Mouse (Mus musculus) hindbrain, embryonic 12.5 days (tissue): Measurements from ENCODE around the gene Arfip1. TPM values are rescaled to one million over a fixed set of nuclear protein-coding genes. Genes with fewer than 3 reads are reported as not detected.

Experiments used
- ATAC-seq: fragments of 200-750 bp; cut with Nextera tagmentation; 2 replicates; pipeline ENCODE4 v1.8.0; 2017; ENCODE audit warnings: moderate TSS enrichment; ENCODE audit not compliant: low FRiP score
- H3K27ac ChIP-seq: fragments of 300-500 bp; sonication (generic); 2 replicates; pipeline ENCODE4 v1.5.1; 2016; ENCODE audit warnings: mild to moderate bottlenecking
- H3K27me3 ChIP-seq: fragments of 300-500 bp; sonication (generic); 2 replicates; pipeline ENCODE4 v1.6.1; 2016; ENCODE audit warnings: mild to moderate bottlenecking
- H3K36me3 ChIP-seq: fragments of 300-500 bp; sonication (generic); 2 replicates; pipeline ENCODE4 v1.6.1; 2016; ENCODE audit warnings: mild to moderate bottlenecking
- H3K4me1 ChIP-seq: fragments of 300-500 bp; sonication (generic); 2 replicates; pipeline ENCODE4 v1.6.1; 2016
- H3K4me2 ChIP-seq: fragments of 300-500 bp; sonication (generic); replicated peaks from 2 replicates; pipeline ENCODE4 v1.6.1; 2016; ENCODE audit warnings: mild to moderate bottlenecking
- H3K4me3 ChIP-seq: fragments of 300-500 bp; sonication (generic); 2 replicates; pipeline ENCODE4 v1.5.1; 2016; ENCODE audit warnings: mild to moderate bottlenecking
- H3K9ac ChIP-seq: fragments of 300-500 bp; sonication (generic); 2 replicates; pipeline ENCODE4 v1.6.1; 2016; ENCODE audit warnings: mild to moderate bottlenecking, moderate library complexity
- H3K9me3 ChIP-seq: fragments of 300-500 bp; sonication (generic); replicated peaks from 2 replicates; pipeline ENCODE4 v1.6.1; 2016; ENCODE audit warnings: mild to moderate bottlenecking
- WGBS: fragments of 180-500 bp; shearing (Covaris S2); methylation state at CpG from one replicate; pipeline ENCODE4 v1.1.7; 2016; 5-methylcytosine and 5-hydroxymethylcytosine counted together
- polyA plus RNA-seq: library from polyadenylated mRNA; unstranded; fragments of >200 nt; fragmentation: Nextera tagmentation; extraction: Ambion mirVana; gene quantifications from 2 replicates; pipeline ENCODE4 v1.2.1, GENCODE M21; 2016

Arfip1 gene
- polyA plus RNA-seq: 33.1 and 39.9 TPM in 2 replicates

GRCm38 (mm10) chr3:84582023-84582912, at the start of gene Arfip1:
TSS of gene Arfip1 (minus strand) at chr3:84582625.
- no peaks in the 10 kb centered on the region for H3K9me3 ChIP-seq
- ATAC-seq: peak; percentile 99
- no peaks in the 10 kb centered on the region for H3K36me3 ChIP-seq
- H3K9ac ChIP-seq: peak within 1 kb of the TSS; percentile 84
- WGBS: under 1% methylated on average over 66 of the region's 70 CpGs
- H3K4me1 ChIP-seq: peaks cover 23% of the 10 kb centered on the region
- H3K27ac ChIP-seq: peak within 1 kb of the TSS; percentile 90
- no peaks in the 10 kb centered on the region for H3K27me3 ChIP-seq
- H3K4me2 ChIP-seq: peak within 1 kb of the TSS; percentile 87
- H3K4me3 ChIP-seq: peak within 1 kb of the TSS; percentile 78

DNA sequence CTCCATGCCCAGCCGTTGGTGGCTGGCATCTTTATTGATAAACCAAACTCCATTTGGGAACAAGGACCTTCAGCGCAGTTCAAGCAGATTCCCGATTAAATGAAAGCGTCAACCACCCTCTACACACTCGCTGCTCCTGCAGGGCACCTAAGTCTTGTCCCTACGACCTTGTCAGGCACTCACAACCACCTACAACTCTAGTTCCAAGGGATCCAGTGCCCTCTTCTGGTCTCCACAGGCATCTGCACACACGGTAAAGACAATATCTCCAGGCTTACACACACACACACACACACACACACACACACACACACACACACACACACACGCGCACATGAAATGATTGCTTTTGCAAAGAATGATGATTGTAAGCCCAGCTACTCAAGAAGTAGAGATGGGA, 49.2 kb upstream of the Arfip1 start:
- no peaks in the 10 kb centered on the region for H3K4me1 ChIP-seq
- no peaks in the 10 kb centered on the region for H3K9me3 ChIP-seq
- no peak overlapping the region for H3K4me2 ChIP-seq
- H3K4me3 ChIP-seq: no peak overlapping the region
- no peak overlapping the region for H3K27ac ChIP-seq
- 95% methylated on average over 9 of the region's 9 CpGs for WGBS
- no peaks in the 10 kb centered on the region for H3K36me3 ChIP-seq
- H3K9ac ChIP-seq: no peak overlapping the region
- no peaks in the 10 kb centered on the region for H3K27me3 ChIP-seq
- ATAC-seq: no peak

DNA sequence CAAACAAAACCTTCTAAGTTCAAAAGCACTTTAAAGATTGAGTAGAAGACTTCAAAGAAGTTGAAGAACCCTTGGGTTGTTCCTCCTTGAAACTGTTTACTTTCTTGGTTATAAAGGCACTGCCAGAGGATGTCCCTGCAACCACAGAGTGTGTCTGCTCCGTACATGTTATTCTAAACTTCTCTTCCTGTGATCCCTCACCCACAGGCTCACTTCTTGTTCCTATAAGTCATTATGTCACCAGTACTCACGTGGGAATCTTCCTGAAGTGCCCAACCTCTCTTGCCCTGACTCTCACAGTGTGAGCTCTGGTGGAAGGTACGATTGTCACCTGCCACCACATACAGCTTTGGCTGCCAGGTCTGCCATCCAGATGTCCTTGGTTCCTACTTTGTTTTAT, 39.6 kb upstream of the Arfip1 start:
- no peaks in the 10 kb centered on the region for H3K27me3 ChIP-seq
- H3K27ac ChIP-seq: no peak overlapping the region
- H3K4me1 ChIP-seq: no peaks in the 10 kb centered on the region
- H3K4me3 ChIP-seq: no peak overlapping the region
- H3K4me2 ChIP-seq: no peak overlapping the region
- no peak for ATAC-seq
- H3K9me3 ChIP-seq: no peaks in the 10 kb centered on the region
- no peaks in the 10 kb centered on the region for H3K36me3 ChIP-seq
- WGBS: 67% methylated on average over 3 of the region's 3 CpGs
- H3K9ac ChIP-seq: no peak overlapping the region

DNA sequence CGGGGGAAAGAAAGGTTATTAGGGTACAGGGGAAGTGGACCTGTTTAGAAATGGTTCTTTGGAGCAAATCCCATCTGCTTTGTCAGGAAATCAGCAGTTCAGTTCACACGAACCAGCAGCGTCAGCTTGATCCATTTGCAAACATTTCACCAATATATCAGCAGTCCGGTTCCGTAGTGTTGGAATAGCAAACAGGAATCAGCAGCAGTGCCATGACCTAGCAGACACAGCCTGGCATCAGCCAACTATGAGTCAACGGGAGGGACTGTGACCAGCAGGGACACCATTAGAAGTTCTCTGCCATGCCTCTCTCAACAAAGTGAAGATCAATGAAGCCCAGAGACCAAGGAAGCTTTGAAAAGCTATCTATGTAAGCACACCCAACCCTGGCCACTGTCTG, 37.3 kb upstream of the Arfip1 start:
- Histone ChIP-seq H3K9me3 (no peaks in the 10 kb centered on the region), H3K36me3 (no peaks in the 10 kb centered on the region), H3K4me2 (no peak overlapping the region), H3K4me3 (no peak overlapping the region), H3K27ac (no peak overlapping the region), H3K27me3 (no peaks in the 10 kb centered on the region), H3K9ac (no peak overlapping the region), H3K4me1 (no peaks in the 10 kb centered on the region)
- 89% methylated on average over 6 of the region's 6 CpGs for WGBS
- no peak for ATAC-seq

- Histone ChIP-seq H3K9me3 (no peaks in the 10 kb centered on the region), H3K36me3 (no peaks in the 10 kb centered on the region), H3K4me2 (no peak overlapping the region), H3K27me3 (no peaks in the 10 kb centered on the region), H3K27ac (no peak overlapping the region), H3K4me1 (no peaks in the 10 kb centered on the region), H3K4me3 (no peak overlapping the region), H3K9ac (no peak overlapping the region)
- 97% methylated on average over 7 of the region's 7 CpGs for WGBS
- ATAC-seq: no peak
These were observed 36.6 kb upstream of the Arfip1 start for GRCm38 (mm10) chr3:84619056-84619455.

DNA sequence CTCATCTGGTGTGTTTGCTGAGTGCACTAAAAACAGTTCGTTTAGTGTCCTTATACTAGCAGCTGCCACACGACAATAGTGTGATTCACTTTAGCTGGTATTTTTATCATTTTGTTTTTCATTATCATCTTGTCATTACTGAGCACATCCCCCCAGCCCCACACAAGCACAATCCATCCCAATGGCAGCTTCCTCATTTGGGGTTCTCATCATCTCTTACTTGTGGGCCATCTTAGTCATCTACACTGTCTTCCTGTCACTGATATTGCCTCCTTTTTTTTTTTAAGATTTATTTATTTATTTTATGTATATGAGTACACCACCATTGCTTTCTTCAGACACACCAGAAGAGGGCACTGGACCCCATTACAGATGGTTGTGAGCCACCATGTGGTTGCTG, 36.2 kb upstream of the Arfip1 start:
- H3K4me1 ChIP-seq: no peaks in the 10 kb centered on the region
- no peak for ATAC-seq
- H3K9me3 ChIP-seq: no peaks in the 10 kb centered on the region
- no peaks in the 10 kb centered on the region for H3K36me3 ChIP-seq
- no peak overlapping the region for H3K4me2 ChIP-seq
- no peak overlapping the region for H3K4me3 ChIP-seq
- H3K27ac ChIP-seq: no peak overlapping the region
- WGBS: 96% methylated on average over 2 of the region's 2 CpGs
- no peak overlapping the region for H3K9ac ChIP-seq
- no peaks in the 10 kb centered on the region for H3K27me3 ChIP-seq

DNA sequence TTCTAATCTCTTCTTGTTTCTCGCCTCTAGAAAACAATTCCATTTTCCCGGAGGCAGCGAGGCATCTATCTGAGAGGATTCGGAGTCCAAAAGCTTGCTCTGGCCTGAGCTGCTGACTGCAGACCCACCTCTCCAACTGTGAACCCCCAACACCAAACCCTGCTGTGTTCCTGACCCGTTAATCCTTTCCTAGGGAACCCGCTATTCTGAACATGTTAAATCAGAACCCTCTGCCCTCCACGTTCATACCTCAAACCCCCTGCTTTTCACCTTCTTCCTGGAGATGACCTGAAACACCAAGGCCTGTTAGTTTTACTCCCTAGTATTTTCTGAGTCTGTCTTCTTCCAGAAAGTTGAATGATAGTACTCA, 33.4 kb upstream of the Arfip1 start:
- 40% methylated on average over 7 of the region's 7 CpGs for WGBS

DNA sequence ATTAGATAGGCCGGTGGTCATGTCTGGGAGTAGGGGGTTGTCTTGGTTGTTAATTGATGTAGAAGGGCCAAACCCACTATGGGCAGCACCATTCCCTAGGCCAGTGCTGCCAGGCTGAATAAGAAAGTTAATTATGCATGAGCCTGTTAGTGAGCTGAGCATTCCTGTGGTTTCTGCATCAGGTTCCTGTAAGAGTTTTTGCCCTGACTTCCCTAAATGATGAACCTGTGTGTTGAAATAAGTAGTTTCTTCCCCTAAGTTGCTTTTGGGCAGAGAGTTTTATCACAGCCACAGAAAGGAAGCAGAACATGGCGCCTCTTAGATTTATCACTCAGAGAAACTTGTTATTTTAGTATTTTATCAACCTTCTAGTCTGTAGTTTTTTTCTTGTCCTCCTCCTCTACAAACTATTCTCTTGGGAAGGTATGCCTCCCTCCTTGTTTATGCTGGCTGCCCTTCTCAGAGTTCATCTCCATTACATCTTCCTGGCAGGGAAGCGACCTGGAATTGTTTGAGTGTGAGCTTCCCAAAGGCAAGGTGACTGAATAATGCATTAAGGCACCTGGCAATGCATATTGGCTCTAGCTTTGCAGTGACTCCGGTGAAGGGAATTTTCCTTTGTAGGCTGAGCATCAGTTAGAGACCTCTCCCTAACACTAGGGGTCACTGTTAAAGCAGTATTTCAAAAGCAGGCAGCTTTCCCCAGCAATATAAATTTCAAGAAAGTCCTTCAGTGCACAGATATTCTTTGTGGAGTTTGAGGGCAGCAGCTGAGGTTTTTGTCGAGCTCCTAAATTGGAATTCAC, 32.8 kb upstream of the Arfip1 start:
- Histone ChIP-seq H3K4me2 (no peak overlapping the region), H3K4me1 (no peaks in the 10 kb centered on the region), H3K36me3 (no peaks in the 10 kb centered on the region), H3K27me3 (no peaks in the 10 kb centered on the region), H3K9me3 (no peaks in the 10 kb centered on the region), H3K27ac (no peak overlapping the region), H3K4me3 (no peak overlapping the region), H3K9ac (no peak overlapping the region)
- no peak for ATAC-seq
- WGBS: 32% methylated on average over 5 of the region's 5 CpGs

More for the DNA sequence above, 33.4 kb upstream of the Arfip1 start:
- H3K9me3 ChIP-seq: no peaks in the 10 kb centered on the region
- H3K27ac ChIP-seq: no peak overlapping the region
- no peak overlapping the region for H3K4me2 ChIP-seq
- no peaks in the 10 kb centered on the region for H3K27me3 ChIP-seq
- H3K36me3 ChIP-seq: no peaks in the 10 kb centered on the region
- ATAC-seq: no peak
- H3K9ac ChIP-seq: no peak overlapping the region
- no peaks in the 10 kb centered on the region for H3K4me1 ChIP-seq
- H3K4me3 ChIP-seq: no peak overlapping the region

- Histone ChIP-seq H3K27ac (no peak overlapping the region), H3K9me3 (no peaks in the 10 kb centered on the region), H3K4me2 (no peak overlapping the region), H3K9ac (no peak overlapping the region), H3K27me3 (no peaks in the 10 kb centered on the region), H3K4me1 (no peaks in the 10 kb centered on the region), H3K36me3 (no peaks in the 10 kb centered on the region), H3K4me3 (no peak overlapping the region)
- ATAC-seq: no peak
- 75% methylated on average over 9 of the region's 9 CpGs for WGBS
These were observed 27.8 kb upstream of the Arfip1 start for GRCm38 (mm10) chr3:84610183-84610710.

- Histone ChIP-seq H3K4me1 (no peaks in the 10 kb centered on the region), H3K36me3 (no peaks in the 10 kb centered on the region), H3K27ac (no peak overlapping the region), H3K9me3 (no peaks in the 10 kb centered on the region), H3K9ac (no peak overlapping the region), H3K4me2 (no peak overlapping the region), H3K27me3 (no peaks in the 10 kb centered on the region), H3K4me3 (no peak overlapping the region)
- no peak for ATAC-seq
- WGBS: 73% methylated on average over 9 of the region's 9 CpGs
These were observed 20.8 kb upstream of the Arfip1 start for GRCm38 (mm10) chr3:84603212-84603611.

GRCm38 (mm10) chr3:84602759-84603158, 20.3 kb upstream of the Arfip1 start:
- ATAC-seq: no peak
- Histone ChIP-seq H3K4me2 (no peak overlapping the region), H3K4me1 (no peaks in the 10 kb centered on the region), H3K9ac (no peak overlapping the region), H3K9me3 (no peaks in the 10 kb centered on the region), H3K4me3 (no peak overlapping the region), H3K27me3 (no peaks in the 10 kb centered on the region), H3K27ac (no peak overlapping the region), H3K36me3 (no peaks in the 10 kb centered on the region)
- 95% methylated on average over 2 of the region's 2 CpGs for WGBS

GRCm38 (mm10) chr3:84601870-84602495, 19.6 kb upstream of the Arfip1 start:
- no peaks in the 10 kb centered on the region for H3K27me3 ChIP-seq
- H3K4me2 ChIP-seq: no peak overlapping the region
- no peaks in the 10 kb centered on the region for H3K4me1 ChIP-seq
- H3K36me3 ChIP-seq: no peaks in the 10 kb centered on the region
- no peak overlapping the region for H3K27ac ChIP-seq
- no peak overlapping the region for H3K4me3 ChIP-seq
- no peaks in the 10 kb centered on the region for H3K9me3 ChIP-seq
- no peak overlapping the region for H3K9ac ChIP-seq
- WGBS: 84% methylated on average over 9 of the region's 9 CpGs
- no peak for ATAC-seq
